15 mouse cellular contexts compared by ENCODE assay signal in genomic region chr5:125534168-125534610, GRCm38 (mm10). TPM values are rescaled to one million over a fixed set of nuclear protein-coding genes. Genes with fewer than 3 reads are reported as not detected.
DNase-seq lines count a peak whose midpoint lies in the region; ATAC-seq and TF ChIP-seq lines count a peak whose summit lies in the region.
"Had no signal": no experiment of that assay in that cellular context is flagged by ENCODE, and none has a peak within 500 bp of the region (broad histone marks: within the 10 kb centered on the region; RNA-seq: fewer than 3 reads in every experiment).

No protein-coding gene starts in this region.

- ATAC-seq in midbrain, embryonic 11.5 days (ENCODE audit: low FRiP score) = no peak
- ATAC-seq: activated CD4-positive, CD25-positive, alpha-beta regulatory T cell, adult 4 months had no signal

- no peak overlapping the region for H3K27ac ChIP-seq in midbrain, embryonic 11.5 days (ENCODE audit: low read depth, low read length)
- peak overlapping the region; percentile 42 for H3K27ac ChIP-seq in olfactory bulb, adult 2 months (ENCODE audit: insufficient read depth, low read depth, low read length)
- no peak overlapping the region for H3K27ac ChIP-seq in heart, adult 2 months
- H3K27ac ChIP-seq: limb, embryonic 15.5 days had no signal

- no peak overlapping the region for H3K4me3 ChIP-seq in midbrain, embryonic 11.5 days (ENCODE audit: low read depth, low read length)
- peak overlapping the region; percentile 60 for H3K4me3 ChIP-seq in olfactory bulb, adult 2 months (ENCODE audit: insufficient read depth, low read depth, low read length)
- no peak overlapping the region for H3K4me3 ChIP-seq in heart, adult 2 months
- H3K4me3 ChIP-seq: erythroblast, embryonic 14.5 days had no signal

- H3K4me2 ChIP-seq in midbrain, embryonic 11.5 days = no peak overlapping the region
- H3K4me2 ChIP-seq: limb, embryonic 15.5 days had no signal

- H3K9ac ChIP-seq in midbrain, embryonic 11.5 days (ENCODE audit: low read length) = no peak overlapping the region
- H3K9ac ChIP-seq in heart, adult 2 months (ENCODE audit: low read depth, low read length) = no peak overlapping the region
- H3K9ac ChIP-seq: limb, embryonic 15.5 days had no signal

- no peaks in the 10 kb centered on the region for H3K79me2 ChIP-seq in heart, adult 2 months (replicated peaks; ENCODE audit: control insufficient read depth, insufficient read depth, low read length)

- WGBS in midbrain, embryonic 11.5 days = 5% methylated on average over 7 of the region's 7 CpGs
- WGBS in olfactory bulb, adult 2 months = 4% methylated on average over 7 of the region's 7 CpGs
- 10% methylated on average over 7 of the region's 7 CpGs for WGBS in heart, adult 2 months

- no peak for TF ChIP-seq POLR2A in olfactory bulb, adult 2 months (IDR thresholded peaks at IDR 0.05; ENCODE audit: insufficient read depth, low read depth, low read length)
- no peak for TF ChIP-seq POLR2A in heart, adult 2 months (IDR thresholded peaks at IDR 0.05; ENCODE audit: insufficient read depth, low read depth, low read length)

- TF ChIP-seq CTCF in olfactory bulb, adult 2 months (IDR thresholded peaks at IDR 0.05; ENCODE audit: insufficient read depth, low read depth, low read length) = no peak
- no peak for TF ChIP-seq CTCF in heart, adult 2 months (IDR thresholded peaks at IDR 0.05)

- no peaks in the 10 kb centered on the region for H3K9me3 ChIP-seq in midbrain, embryonic 11.5 days (ENCODE audit: control insufficient read depth, low read length)
- H3K9me3 ChIP-seq: limb, embryonic 15.5 days had no signal

- DNase-seq in frontal cortex, postnatal 36 days (ENCODE audit: low spot score in 2 of 2) = peak; percentile 48 to 52
- no peak for DNase-seq in frontal cortex, postnatal 25 days (ENCODE audit: low spot score in 2 of 2)
- peak; percentile 60 for DNase-seq in right cerebral cortex, adult 18-20 months
- no peak for DNase-seq in right cerebral cortex, postnatal 4 days
- peak; percentile 93 for DNase-seq in midbrain, embryonic 11.5 days (ENCODE audit: low spot score, missing footprints)
- no peak for DNase-seq in heart, adult 2 months
- DNase-seq in embryo, embryonic 11 days = no peak
- DNase-seq: lung, postnatal 10 days had no signal

- H3K36me3 ChIP-seq in midbrain, embryonic 11.5 days (ENCODE audit: control insufficient read depth, insufficient read depth, low read length) = no peaks in the 10 kb centered on the region
- no peaks in the 10 kb centered on the region for H3K36me3 ChIP-seq in heart, adult 2 months (ENCODE audit: control insufficient read depth, insufficient read depth, low read length)
- H3K36me3 ChIP-seq: G1E; limb, embryonic 15.5 days had no signal

- intact Hi-C loops in heart, adult 2 months (cut with DNase I) = no loop called here

- TF ChIP-seq EP300 in heart, adult 2 months (IDR thresholded peaks at IDR 0.05; ENCODE audit: insufficient read depth, low read depth, low read length) = no peak

- peaks cover 11% of the 10 kb centered on the region for H3K4me1 ChIP-seq in midbrain, embryonic 11.5 days (ENCODE audit: control insufficient read depth, insufficient read depth, low read length)
- H3K4me1 ChIP-seq in olfactory bulb, adult 2 months (ENCODE audit: control insufficient read depth, insufficient read depth, low read length) = peaks cover 34% of the 10 kb centered on the region
- no peaks in the 10 kb centered on the region for H3K4me1 ChIP-seq in heart, adult 2 months (ENCODE audit: control insufficient read depth, insufficient read depth, low read length)

- H3K27me3 ChIP-seq in midbrain, embryonic 11.5 days (ENCODE audit: control insufficient read depth, insufficient read depth, low read length) = peaks cover 48% of the 10 kb centered on the region
- peaks cover 20% of the 10 kb centered on the region for H3K27me3 ChIP-seq in heart, adult 2 months (ENCODE audit: control insufficient read depth, insufficient read depth, low read length)

RNA-seq across cellular contexts. Expression of gene Tmem132b, which starts 2.6 kb away (rescaled TPM):
- polyA plus RNA-seq in midbrain, embryonic 11.5 days (2014; fragmentation: Nextera tagmentation; extraction: Ambion mirVana) = 0.42 and 0.50 TPM in 2 replicates
- not detected in 2 replicates for polyA plus RNA-seq in olfactory bulb, adult 2 months (2012; ENCODE audit: insufficient read depth, insufficient read length, low replicate concordance, missing spikeins)
- total RNA-seq in heart, adult 2 months (2021) = not detected
- not detected in 2 replicates for polyA plus RNA-seq in heart, adult 2 months (2012; rRNA removed)
- total RNA-seq: common myeloid progenitor, adult 5-6 weeks; granulocyte monocyte progenitor cell, adult 5-6 weeks had no signal
- polyA plus RNA-seq: activated CD4-positive, CD25-positive, alpha-beta regulatory T cell, adult 4 months; erythroblast, embryonic 14.5 days; G1E had no signal

RNA-seq across cellular contexts. Expression of gene Aacs, which starts 58.6 kb away (rescaled TPM):
- polyA plus RNA-seq in midbrain, embryonic 11.5 days (2014; fragmentation: Nextera tagmentation; extraction: Ambion mirVana) = 45.6 and 53.2 TPM in 2 replicates
- polyA plus RNA-seq in olfactory bulb, adult 2 months (2012; ENCODE audit: insufficient read depth, insufficient read length, low replicate concordance, missing spikeins) = not detected in 2 replicates
- total RNA-seq in heart, adult 2 months (2021) = 1 to 10 TPM; 3.3 to 3.9 TPM
- 9.8 and 17.7 TPM in 2 replicates for polyA plus RNA-seq in heart, adult 2 months (2012; rRNA removed)

Comparison
In these comparisons a context has a peak if more than half of its experiments do, and no peak if none do; other contexts are left out.
1. DNase-seq: peak in frontal cortex, postnatal 36 days (2 of 2), right cerebral cortex, adult 18-20 months (single experiment) and midbrain, embryonic 11.5 days (single experiment); none in frontal cortex, postnatal 25 days (0 of 2), right cerebral cortex, postnatal 4 days (single experiment), heart, adult 2 months (0 of 2) and embryo, embryonic 11 days (single experiment).
2. RNA of gene Aacs, which starts 58.6 kb away (polyA plus RNA-seq): 45.6 to 53.2 TPM in midbrain, embryonic 11.5 days and 9.8 to 17.7 TPM in heart, adult 2 months; not detected in olfactory bulb, adult 2 months; every median in the first group is over 10 times any median in the second.